Mouse (Mus musculus) MN1 (cell line): ENCODE measurements around the gene Cdkal1.
A peak's percentile ranks its signal among the peaks of the same experiment; 100 is the strongest.

Experiments
- DNase-seq: peaks from one replicate; pipeline ENCODE4 v3.0.0-alpha.2; 2016; ENCODE audit warnings: low spot score

The Cdkal1 gene

GRCm38 (mm10) chr13:29403217-29403616 lies 452.3 kb downstream of the Cdkal1 start:
- DNase-seq, result no peak

GRCm38 (mm10) chr13:29402526-29403040 lies 452.9 kb downstream of the Cdkal1 start:
- no peak for DNase-seq

- DNase-seq, result no peak
These were observed 455.6 kb downstream of the Cdkal1 start for GRCm38 (mm10) chr13:29399908-29400307.

GRCm38 (mm10) chr13:29398456-29398855 lies 457.0 kb downstream of the Cdkal1 start:
- DNase-seq, result no peak

- DNase-seq, result no peak
These were observed 459.8 kb downstream of the Cdkal1 start for GRCm38 (mm10) chr13:29395694-29396093.

- DNase-seq, result no peak
These were observed 465.4 kb downstream of the Cdkal1 start for GRCm38 (mm10) chr13:29390025-29390424.

GRCm38 (mm10) chr13:29388918-29389317 lies 466.6 kb downstream of the Cdkal1 start:
- no peak for DNase-seq

GRCm38 (mm10) chr13:29377572-29377971 lies 477.9 kb downstream of the Cdkal1 start:
- DNase-seq, result no peak

GRCm38 (mm10) chr13:29371916-29372315 lies 483.6 kb downstream of the Cdkal1 start:
- DNase-seq, result peak; percentile 20

- no peak for DNase-seq
These were observed 484.1 kb downstream of the Cdkal1 start for GRCm38 (mm10) chr13:29371466-29371771.

GRCm38 (mm10) chr13:29370731-29371465 lies 484.6 kb downstream of the Cdkal1 start:
- DNase-seq, result no peak

GRCm38 (mm10) chr13:29368806-29369205 lies 486.7 kb downstream of the Cdkal1 start:
- DNase-seq, result no peak

- no peak for DNase-seq
These were observed 490.4 kb downstream of the Cdkal1 start for GRCm38 (mm10) chr13:29364901-29365625.

GRCm38 (mm10) chr13:29364009-29364408 lies 491.5 kb downstream of the Cdkal1 start:
- no peak for DNase-seq

GRCm38 (mm10) chr13:29361842-29362241 lies 493.6 kb downstream of the Cdkal1 start:
- DNase-seq, result peak; percentile 13

GRCm38 (mm10) chr13:29360899-29361298 lies 494.6 kb downstream of the Cdkal1 start:
- DNase-seq, result no peak

- no peak for DNase-seq
These were observed 496.1 kb downstream of the Cdkal1 start for GRCm38 (mm10) chr13:29359341-29359740.

- no peak for DNase-seq
These were observed 498.0 kb downstream of the Cdkal1 start for GRCm38 (mm10) chr13:29357483-29357882.

- no peak for DNase-seq
These were observed 499.4 kb downstream of the Cdkal1 start for GRCm38 (mm10) chr13:29356158-29356485.

GRCm38 (mm10) chr13:29355484-29356157 lies 499.9 kb downstream of the Cdkal1 start:
- DNase-seq, result no peak

- DNase-seq, result no peak
These were observed 500.5 kb downstream of the Cdkal1 start for GRCm38 (mm10) chr13:29354943-29355342.

GRCm38 (mm10) chr13:29353888-29354415 lies 501.5 kb downstream of the Cdkal1 start:
- DNase-seq, result no peak
